Mouse (Mus musculus): ENCODE measurements at regions not wholly inside any gene's neighbourhood (a gene's known extent, or its start where the extent isn't known, plus 50 kb on each side); places are given as distances from the start of the nearest gene placed in this dataset.

DNA sequence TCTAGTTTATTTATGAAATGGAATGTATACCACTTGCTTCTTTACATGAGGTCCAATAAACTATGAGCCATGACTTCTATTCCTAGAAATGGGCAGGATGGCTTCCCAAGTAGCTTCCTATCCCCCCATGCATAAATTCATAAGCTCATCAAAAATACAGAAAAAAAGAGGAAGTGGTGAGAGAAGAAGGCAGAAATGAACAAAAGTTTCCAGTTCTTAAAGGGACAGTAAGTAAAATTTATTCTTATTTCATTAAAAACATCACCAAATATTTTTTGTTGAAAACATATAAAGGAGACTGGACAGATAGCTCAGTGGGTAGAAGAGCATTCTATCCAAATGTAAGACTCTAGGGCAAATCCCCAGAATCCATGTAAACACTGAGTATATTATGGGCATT, 554.0 kb upstream of the Klf4 start:
- Histone ChIP-seq H3K36me3 (ENCODE audit: insufficient read depth) (no peaks in the 10 kb centered on the region), H3K4me1 (ENCODE audit: insufficient read depth) (0 out of 2 replicates have a peak, but pooled peaks cover 6% of the 10 kb centered on the region), H3K27ac (ENCODE audit: low read depth) (no peak overlapping the region), H3K9me3 (ENCODE audit: low read depth, low read length) (no peaks in the 10 kb centered on the region), H3K4me2 (no peak overlapping the region), H3K27me3 (ENCODE audit: insufficient read depth, low read length) (no peaks in the 10 kb centered on the region), H3K9ac (no peak overlapping the region), H3K4me3 (ENCODE audit: low read depth, low read length) (no peak overlapping the region)
- DNase-seq (no peak), ATAC-seq (ENCODE audit: insufficient read depth) (no peak)
- TF ChIP-seq CTCF (IDR thresholded peaks at IDR 0.05; ENCODE audit: low read depth), result no peak

DNA sequence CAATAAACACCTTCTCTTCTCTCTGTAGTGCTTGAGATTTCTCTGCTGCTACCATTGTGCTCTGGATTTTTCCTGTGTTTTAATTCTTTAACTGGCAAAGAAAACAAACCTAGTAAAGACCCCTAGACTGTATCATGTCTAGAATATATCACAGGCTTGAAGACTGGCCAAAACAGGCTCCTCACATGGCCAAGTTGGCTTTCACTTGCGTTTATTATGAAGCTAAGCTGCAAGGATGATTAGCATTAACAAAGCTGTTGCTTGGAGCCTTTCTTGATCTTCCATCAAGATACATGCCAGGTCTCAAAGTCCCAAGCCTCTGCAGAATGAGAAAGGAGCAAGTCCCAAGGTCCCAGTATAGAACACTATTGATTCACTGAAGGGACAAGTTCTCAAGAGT, 551.9 kb upstream of the Klf4 start:
- Histone ChIP-seq H3K4me2 (no peak overlapping the region), H3K4me1 (ENCODE audit: insufficient read depth) (0 out of 2 replicates have a peak, but pooled peaks cover 6% of the 10 kb centered on the region), H3K27ac (ENCODE audit: low read depth) (no peak overlapping the region), H3K36me3 (ENCODE audit: insufficient read depth) (no peaks in the 10 kb centered on the region), H3K9me3 (ENCODE audit: low read depth, low read length) (no peaks in the 10 kb centered on the region), H3K4me3 (ENCODE audit: low read depth, low read length) (no peak overlapping the region), H3K9ac (no peak overlapping the region), H3K27me3 (ENCODE audit: insufficient read depth, low read length) (no peaks in the 10 kb centered on the region)
- 55% methylated on average over 1 of the region's 1 CpGs for WGBS
- ATAC-seq (ENCODE audit: insufficient read depth), result no peak
- no peak for DNase-seq
- TF ChIP-seq CTCF (IDR thresholded peaks at IDR 0.05; ENCODE audit: low read depth), result no peak

- Histone ChIP-seq H3K4me2 (no peak overlapping the region), H3K9me3 (ENCODE audit: low read depth, low read length) (no peaks in the 10 kb centered on the region), H3K9ac (no peak overlapping the region), H3K27ac (ENCODE audit: low read depth) (no peak overlapping the region), H3K27me3 (ENCODE audit: insufficient read depth, low read length) (no peaks in the 10 kb centered on the region), H3K4me1 (ENCODE audit: insufficient read depth) (no peaks in the 10 kb centered on the region), H3K4me3 (ENCODE audit: low read depth, low read length) (no peak overlapping the region), H3K36me3 (ENCODE audit: insufficient read depth) (no peaks in the 10 kb centered on the region)
- DNase-seq, result no peak
- WGBS, result 64% methylated on average over 5 of the region's 5 CpGs
- TF ChIP-seq CTCF (IDR thresholded peaks at IDR 0.05; ENCODE audit: low read depth), result no peak
- no peak for ATAC-seq (ENCODE audit: insufficient read depth)
Observed at GRCm38 (mm10) chr4:56082411-56082810, 550.1 kb upstream of the Klf4 start.

GRCm38 (mm10) chr4:56080960-56081359, 548.7 kb upstream of the Klf4 start:
- no peaks in the 10 kb centered on the region for H3K27me3 ChIP-seq (ENCODE audit: insufficient read depth, low read length)
- WGBS, result 70% methylated on average over 3 of the region's 3 CpGs
- no peaks in the 10 kb centered on the region for H3K9me3 ChIP-seq (ENCODE audit: low read depth, low read length)
- TF ChIP-seq CTCF (IDR thresholded peaks at IDR 0.05; ENCODE audit: low read depth), result no peak
- no peaks in the 10 kb centered on the region for H3K36me3 ChIP-seq (ENCODE audit: insufficient read depth)
- no peak for ATAC-seq (ENCODE audit: insufficient read depth)
- H3K9ac ChIP-seq, result no peak overlapping the region
- H3K4me1 ChIP-seq (ENCODE audit: insufficient read depth), result no peaks in the 10 kb centered on the region
- H3K27ac ChIP-seq (ENCODE audit: low read depth), result no peak overlapping the region
- no peak for DNase-seq
- H3K4me2 ChIP-seq, result no peak overlapping the region
- H3K4me3 ChIP-seq (ENCODE audit: low read depth, low read length), result no peak overlapping the region

DNA sequence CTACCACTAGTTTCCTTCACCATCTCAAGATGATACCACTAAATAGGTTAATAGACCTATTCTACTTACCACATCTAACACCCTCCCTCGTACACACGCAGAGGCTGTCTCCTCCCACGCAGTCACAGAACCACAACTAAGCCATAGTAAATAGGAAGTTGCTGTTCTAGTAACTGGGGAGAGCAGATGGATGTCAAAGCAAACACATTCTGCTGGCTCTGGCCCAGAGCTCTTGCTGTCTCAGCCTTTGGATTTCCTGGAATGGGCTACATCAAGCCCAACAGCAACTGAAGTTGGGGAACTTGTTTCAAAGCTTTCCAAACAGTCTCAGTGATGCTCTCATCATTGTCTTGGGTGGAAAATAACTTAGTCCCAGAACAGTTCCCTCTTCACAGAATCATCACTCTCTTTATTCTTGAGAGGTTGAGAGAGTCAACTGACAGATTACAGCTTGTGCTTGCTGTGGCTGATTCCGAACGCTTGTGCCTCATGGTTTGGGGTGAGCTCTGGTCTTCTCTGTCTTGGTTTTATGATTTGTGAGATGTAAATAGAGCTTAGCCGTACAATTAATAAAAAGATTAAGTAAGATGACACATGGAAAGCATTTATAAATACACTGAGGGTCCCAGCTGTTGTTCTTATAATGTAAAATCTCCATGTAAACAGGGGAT, 538.5 kb upstream of the Klf4 start:
- Histone ChIP-seq H3K27me3 (ENCODE audit: insufficient read depth, low read length) (no peaks in the 10 kb centered on the region), H3K9ac (no peak overlapping the region), H3K27ac (ENCODE audit: low read depth) (no peak overlapping the region), H3K4me3 (ENCODE audit: low read depth, low read length) (no peak overlapping the region), H3K4me1 (ENCODE audit: insufficient read depth) (no peaks in the 10 kb centered on the region), H3K36me3 (ENCODE audit: insufficient read depth) (no peaks in the 10 kb centered on the region), H3K9me3 (ENCODE audit: low read depth, low read length) (no peaks in the 10 kb centered on the region), H3K4me2 (no peak overlapping the region)
- DNase-seq, result peak; percentile 87
- ATAC-seq (ENCODE audit: insufficient read depth), result peak; percentile 80
- TF ChIP-seq CTCF (IDR thresholded peaks at IDR 0.05; ENCODE audit: low read depth), result no peak
- WGBS, result 38% methylated on average over 6 of the region's 6 CpGs

DNA sequence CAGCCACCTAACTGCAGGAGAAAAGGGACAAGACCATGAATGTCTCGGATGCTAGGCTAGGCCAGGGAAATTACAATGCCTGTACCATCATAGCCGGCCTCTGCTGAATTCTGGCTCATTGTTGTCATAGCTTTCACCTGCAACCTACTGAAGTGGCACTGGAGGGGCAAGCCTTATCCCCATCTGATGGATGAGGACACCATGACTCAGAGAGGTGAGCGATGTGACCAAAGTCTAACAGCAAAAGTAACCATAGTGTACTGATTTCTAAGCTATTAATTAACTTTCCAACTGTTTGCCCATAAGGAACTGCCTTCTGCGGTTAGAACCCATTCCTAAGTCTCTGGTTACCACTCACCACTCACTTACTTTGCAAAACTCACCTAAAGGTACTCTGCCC, 536.6 kb upstream of the Klf4 start:
- Histone ChIP-seq H3K36me3 (ENCODE audit: insufficient read depth) (no peaks in the 10 kb centered on the region), H3K4me1 (ENCODE audit: insufficient read depth) (no peaks in the 10 kb centered on the region), H3K9ac (no peak overlapping the region), H3K9me3 (ENCODE audit: low read depth, low read length) (no peaks in the 10 kb centered on the region), H3K4me2 (no peak overlapping the region), H3K4me3 (ENCODE audit: low read depth, low read length) (no peak overlapping the region), H3K27ac (ENCODE audit: low read depth) (no peak overlapping the region), H3K27me3 (ENCODE audit: insufficient read depth, low read length) (no peaks in the 10 kb centered on the region)
- ATAC-seq (ENCODE audit: insufficient read depth) (no peak), DNase-seq (no peak)
- TF ChIP-seq CTCF (IDR thresholded peaks at IDR 0.05; ENCODE audit: low read depth), result no peak
- 86% methylated on average over 4 of the region's 4 CpGs for WGBS

DNA sequence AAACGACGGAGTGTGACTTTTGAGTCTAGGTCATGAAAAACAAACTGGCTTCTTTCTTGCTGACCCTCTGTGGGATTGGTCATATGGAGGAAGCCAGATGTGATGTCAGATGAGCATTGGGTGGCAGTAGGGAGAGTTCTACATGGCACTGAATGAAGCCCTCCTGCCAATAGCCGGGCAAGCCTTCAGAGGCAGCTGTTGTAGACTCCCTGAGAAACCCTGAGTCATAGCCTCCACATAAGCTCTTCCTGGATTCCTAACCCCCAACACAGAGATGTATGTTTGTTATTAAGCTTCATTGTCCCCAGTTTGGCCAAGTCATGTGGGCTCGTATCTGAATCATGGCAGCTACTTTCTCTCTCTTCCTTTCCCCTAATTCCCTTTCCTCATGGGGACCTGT, 532.4 kb upstream of the Klf4 start:
- Histone ChIP-seq H3K27me3 (ENCODE audit: insufficient read depth, low read length) (no peaks in the 10 kb centered on the region), H3K4me1 (ENCODE audit: insufficient read depth) (no peaks in the 10 kb centered on the region), H3K9ac (no peak overlapping the region), H3K9me3 (ENCODE audit: low read depth, low read length) (no peaks in the 10 kb centered on the region), H3K4me3 (ENCODE audit: low read depth, low read length) (no peak overlapping the region), H3K27ac (ENCODE audit: low read depth) (no peak overlapping the region), H3K4me2 (no peak overlapping the region), H3K36me3 (ENCODE audit: insufficient read depth) (no peaks in the 10 kb centered on the region)
- no peak for TF ChIP-seq CTCF (IDR thresholded peaks at IDR 0.05; ENCODE audit: low read depth)
- DNase-seq (no peak), ATAC-seq (ENCODE audit: insufficient read depth) (no peak)
- WGBS, result 91% methylated on average over 4 of the region's 4 CpGs

All from lung, embryonic 14.5 days (tissue).